In the genomic region with DNA sequence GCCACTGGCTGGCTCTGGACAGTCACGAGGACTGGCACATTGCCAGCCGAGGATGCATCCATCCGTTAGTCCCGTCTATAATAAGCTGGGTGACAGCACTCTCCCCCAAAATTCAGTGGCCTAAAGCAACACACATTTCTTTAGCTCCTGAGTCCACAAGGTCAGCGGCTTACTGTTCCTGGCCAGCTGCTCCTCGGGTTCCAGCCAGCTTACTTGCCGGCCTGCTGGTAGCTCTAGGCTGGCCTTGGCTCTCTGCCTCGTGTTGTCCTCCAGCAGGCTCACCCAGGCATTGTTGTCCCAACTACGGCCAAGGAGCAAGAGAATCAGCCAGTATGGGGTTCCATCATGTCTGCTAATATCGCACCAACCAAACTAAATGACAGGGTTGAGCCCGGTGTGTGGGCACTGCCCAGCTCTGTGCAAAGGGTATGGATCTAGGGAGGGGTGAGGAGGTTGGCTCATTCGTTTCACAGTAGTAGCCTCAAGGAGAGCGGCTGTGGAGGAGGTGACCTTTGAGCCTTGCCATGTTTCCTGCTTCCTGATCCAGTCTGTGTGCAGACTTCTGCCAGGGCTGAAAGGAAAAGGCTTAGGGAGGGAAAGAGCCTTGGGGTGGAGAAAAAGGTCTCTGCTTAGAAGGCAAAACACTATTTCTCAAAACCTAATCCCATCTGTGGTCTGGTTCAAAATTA, we compare ENCODE assay signal across 9 mouse cellular contexts.
DNase-seq lines count a peak whose midpoint lies in the region; ATAC-seq and TF ChIP-seq lines count a peak whose summit lies in the region.
"Had no signal": no experiment of that assay in that cellular context is flagged by ENCODE, and none has a peak within 500 bp of the region (broad histone marks: within the 10 kb centered on the region; RNA-seq: fewer than 3 reads in every experiment).

No protein-coding gene starts in this region.

- no peak for TF ChIP-seq POLR2A in kidney, adult 2 months (IDR thresholded peaks at IDR 0.05; ENCODE audit: low read depth, low read length)

- DNase-seq in heart, adult 11 months = peak; percentile 96
- peak; percentile 32 for DNase-seq in MN1 (ENCODE audit: low spot score)
- DNase-seq in cerebellum, postnatal 10 days = peak; percentile 87 to 91
- DNase-seq in kidney, adult 2 months = peak; percentile 83
- peak; percentile 15 for DNase-seq in testis, postnatal 14 days (ENCODE audit: low spot score)
- no peak for DNase-seq in liver, embryonic 11.5 days (ENCODE audit: low spot score)
- no peak for DNase-seq in urinary bladder, postnatal 10 days (ENCODE audit: low spot score)

- H3K4me3 ChIP-seq in heart, embryonic 11.5 days (ENCODE audit: low read depth, low read length) = no peak overlapping the region
- H3K4me3 ChIP-seq in kidney, adult 2 months (ENCODE audit: insufficient read depth, low read depth, low read length) = no peak overlapping the region
- H3K4me3 ChIP-seq in liver, embryonic 11.5 days (ENCODE audit: low read depth, low read length) = no peak overlapping the region

- H3K9me3 ChIP-seq in heart, embryonic 11.5 days (replicated peaks; ENCODE audit: control insufficient read depth, low read length) = no peaks in the 10 kb centered on the region
- no peaks in the 10 kb centered on the region for H3K9me3 ChIP-seq in liver, embryonic 11.5 days (ENCODE audit: control insufficient read depth, low read length)

- H3K36me3 ChIP-seq in heart, embryonic 11.5 days (ENCODE audit: control insufficient read depth, insufficient read depth, low read length) = no peaks in the 10 kb centered on the region
- no peaks in the 10 kb centered on the region for H3K36me3 ChIP-seq in kidney, adult 2 months (ENCODE audit: control insufficient read depth, insufficient read depth, low read length)
- H3K36me3 ChIP-seq in liver, embryonic 11.5 days (ENCODE audit: control insufficient read depth, insufficient read depth, low read length) = no peaks in the 10 kb centered on the region

- no peak for TF ChIP-seq CTCF in kidney, adult 2 months (conservative IDR thresholded peaks at IDR 0.05; ENCODE audit: insufficient read depth, insufficient read length, low read depth, low read length)

- no peak for ATAC-seq in heart, embryonic 11.5 days (replicated peaks; ENCODE audit: insufficient number of reproducible peaks, low FRiP score, low TSS enrichment)
- ATAC-seq in liver, embryonic 11.5 days (replicated peaks; ENCODE audit: low FRiP score) = no peak

- H3K27me3 ChIP-seq in heart, embryonic 11.5 days (ENCODE audit: control insufficient read depth, insufficient read depth, low read length) = no peaks in the 10 kb centered on the region
- no peaks in the 10 kb centered on the region for H3K27me3 ChIP-seq in kidney, adult 2 months (replicated peaks; ENCODE audit: control insufficient read depth, insufficient read depth, low read length)
- H3K27me3 ChIP-seq in liver, embryonic 11.5 days (replicated peaks; ENCODE audit: control insufficient read depth, insufficient read depth, low read length) = no peaks in the 10 kb centered on the region

- 67% methylated on average over 13 of the region's 13 CpGs for WGBS in heart, embryonic 11.5 days (ENCODE audit: insufficient replicate concordance)
- WGBS in kidney, adult 2 months = 21% methylated on average over 13 of the region's 13 CpGs
- WGBS in liver, embryonic 11.5 days = 68% methylated on average over 13 of the region's 13 CpGs

- peaks cover 27% of the 10 kb centered on the region for H3K4me1 ChIP-seq in heart, embryonic 11.5 days (ENCODE audit: control insufficient read depth, insufficient read depth, low read length)
- H3K4me1 ChIP-seq in kidney, adult 2 months (ENCODE audit: control insufficient read depth, insufficient read depth, low read length) = peaks cover 7% of the 10 kb centered on the region; the same call in 1 of the 2 replicates
- no peaks in the 10 kb centered on the region; the same call in 1 of the 2 replicates for H3K4me1 ChIP-seq in liver, embryonic 11.5 days (replicated peaks; ENCODE audit: control insufficient read depth, insufficient read depth, low read length)

- H3K4me2 ChIP-seq in heart, embryonic 11.5 days = no peak overlapping the region
- H3K4me2 ChIP-seq in liver, embryonic 11.5 days = no peak overlapping the region

- no peak overlapping the region for H3K9ac ChIP-seq in heart, embryonic 11.5 days (ENCODE audit: low read depth, low read length)
- no peak overlapping the region for H3K9ac ChIP-seq in liver, embryonic 11.5 days (ENCODE audit: low read depth, low read length)
- H3K9ac ChIP-seq: liver, embryonic 14.5 days had no signal

- H3K27ac ChIP-seq in heart, embryonic 11.5 days (ENCODE audit: low read depth, low read length) = no peak overlapping the region
- no peak overlapping the region for H3K27ac ChIP-seq in kidney, adult 2 months (ENCODE audit: insufficient read depth, low read depth, low read length)
- H3K27ac ChIP-seq in liver, embryonic 11.5 days (ENCODE audit: low read depth, low read length) = no peak overlapping the region
- H3K27ac ChIP-seq: liver, embryonic 14.5 days had no signal

Comparison
In these comparisons a context has a peak if more than half of its experiments do, and no peak if none do; other contexts are left out.
1. DNase-seq: peak in heart, adult 11 months (single experiment), MN1 (single experiment), cerebellum, postnatal 10 days (2 of 2), kidney, adult 2 months (single experiment) and testis, postnatal 14 days (single experiment); none in liver, embryonic 11.5 days (single experiment) and urinary bladder, postnatal 10 days (single experiment).